Mouse (Mus musculus): ENCODE measurements around the gene Coq9.

GRCm38 (mm10) chr8:94810153-94810552 lies 28.0 kb upstream of the Coq9 start, which contains the start of gene Ccl17:
- TF ChIP-seq CTCF (conservative IDR thresholded peaks at IDR 0.05 in 1 of 2, IDR thresholded peaks at IDR 0.05 in 1 of 2; ENCODE audit: low read depth in 2 of 2, low read length in 2 of 2) (no peak), POLR2A (IDR thresholded peaks at IDR 0.05; ENCODE audit: low read depth, low read length) (no peak), ZKSCAN1 (IDR thresholded peaks at IDR 0.05; ENCODE audit: borderline replicate concordance, low read depth, low read length) (no peak), EP300 (IDR thresholded peaks at IDR 0.05; ENCODE audit: low read length) (no peak), CHD2 (IDR thresholded peaks at IDR 0.05; ENCODE audit: low read length) (no peak), NELFE (IDR thresholded peaks at IDR 0.05; ENCODE audit: low read depth, low read length) (no peak), MXI1 (IDR thresholded peaks at IDR 0.05; ENCODE audit: low read depth, low read length) (no peak), MAFK (IDR thresholded peaks at IDR 0.05; ENCODE audit: insufficient replicate concordance, low read length) (no peak), NRF1 (IDR thresholded peaks at IDR 0.05; ENCODE audit: low read depth, low read length) (no peak), TCF12 (IDR thresholded peaks at IDR 0.05; ENCODE audit: low read depth, low read length) (no peak), ELF1 (IDR thresholded peaks at IDR 0.05; ENCODE audit: low read depth, low read length) (no peak), USF1 (IDR thresholded peaks at IDR 0.05; ENCODE audit: low read depth, low read length) (no peak), MEF2A (IDR thresholded peaks at IDR 0.05; ENCODE audit: borderline replicate concordance, low read depth, low read length) (no peak)

Measured in CH12.LX (cell line).